Mouse (Mus musculus) left cerebral cortex, adult 9 months (tissue): ENCODE results near the gene Prss21.
"Not testable (repeated sequence)": the region's sequence is repeated elsewhere in the genome, so short reads cannot be mapped to it uniquely, and the experiment has no call there.

Experiments
- DNase-seq, 2 experiments: peaks; one replicate each; pipeline ENCODE4 v3.0.0; 2022; ENCODE audit warnings: low spot score in 2 of 2

Prss21 gene

DNA sequence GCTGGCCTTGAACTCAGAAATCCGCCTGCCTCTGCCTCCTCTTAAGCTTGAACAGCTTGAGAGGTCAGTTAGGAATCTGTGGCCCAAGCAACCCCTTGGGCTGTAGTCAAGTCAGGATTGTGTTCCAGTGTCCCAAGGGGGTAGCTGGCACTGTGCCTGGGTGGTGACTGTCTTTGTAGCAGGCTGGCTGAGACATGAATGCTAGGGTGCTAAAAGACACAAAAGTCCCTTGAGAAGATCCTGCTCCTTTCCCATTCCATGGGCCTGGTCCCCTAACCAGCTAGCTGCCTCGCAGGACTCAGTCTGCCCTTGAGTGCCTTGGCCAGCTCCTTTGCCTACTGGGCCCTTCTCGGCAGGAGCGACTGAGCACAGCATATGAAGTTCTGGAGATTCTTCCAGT is 4.9 kb upstream of the Prss21 start:
- no peak for DNase-seq

DNA sequence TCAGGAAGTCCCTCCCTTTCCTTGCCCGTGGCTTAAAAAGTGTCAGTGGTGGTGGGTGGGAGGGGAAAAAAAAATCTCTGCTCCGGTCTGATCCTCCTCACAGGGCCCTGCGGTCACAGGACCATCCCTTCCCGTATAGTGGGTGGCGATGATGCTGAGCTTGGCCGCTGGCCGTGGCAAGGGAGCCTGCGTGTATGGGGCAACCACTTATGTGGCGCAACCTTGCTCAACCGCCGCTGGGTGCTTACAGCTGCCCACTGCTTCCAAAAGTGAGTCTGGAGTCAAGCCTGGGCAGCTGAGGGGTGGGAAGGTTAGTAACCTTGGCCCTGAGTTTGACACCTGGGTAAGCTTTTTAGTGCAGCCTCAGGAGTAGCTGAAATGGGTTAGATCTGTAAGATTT is 657 bp downstream of the Prss21 start:
- DNase-seq: no peak

DNA sequence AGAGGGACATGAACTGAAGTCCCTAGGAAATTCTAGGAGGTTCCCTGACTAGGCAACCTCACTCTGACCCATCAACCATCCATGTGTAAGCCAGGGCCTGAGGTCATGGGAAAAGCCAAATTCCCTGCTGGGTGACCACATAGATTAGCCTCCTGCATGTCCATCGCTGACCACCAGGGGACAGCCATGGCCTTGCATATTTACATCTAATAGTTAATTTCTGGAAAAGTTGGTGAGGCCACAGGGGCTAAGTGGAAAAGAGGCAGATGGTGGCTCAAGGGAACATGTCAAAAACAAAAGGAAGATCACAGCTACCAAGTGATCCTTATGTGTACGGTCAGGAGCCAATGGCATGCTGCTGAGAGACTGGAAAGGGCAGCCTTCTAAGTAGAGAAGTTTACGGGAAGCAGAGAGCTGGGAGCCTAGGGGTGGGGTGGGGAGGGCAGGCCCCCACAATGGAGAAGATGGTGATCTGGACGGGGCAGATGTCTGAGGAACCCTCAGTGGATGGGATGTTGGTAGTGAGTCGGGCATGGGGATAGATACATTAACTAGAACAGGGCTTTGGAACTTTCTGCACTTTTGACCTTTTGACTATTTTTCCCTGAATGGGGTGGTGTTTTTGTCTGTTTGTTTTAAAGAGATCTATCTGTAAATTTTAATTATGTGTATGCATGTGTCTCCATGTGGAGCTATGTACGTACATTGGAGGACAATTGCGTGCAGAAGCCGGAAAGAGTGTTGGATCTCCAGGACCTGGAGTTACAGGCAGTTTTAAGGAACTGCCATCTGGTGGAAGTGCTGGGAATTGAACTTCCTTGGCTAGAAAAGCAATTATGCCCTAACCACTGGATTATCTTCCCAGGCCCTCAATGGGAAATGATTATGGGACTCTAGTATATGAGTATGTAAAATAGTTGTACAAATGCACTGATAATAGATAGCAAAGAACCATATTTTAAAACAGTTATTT is 6.3 kb downstream of the Prss21 start:
- DNase-seq: peak in 1 of 2 experiments; percentile 46

DNA sequence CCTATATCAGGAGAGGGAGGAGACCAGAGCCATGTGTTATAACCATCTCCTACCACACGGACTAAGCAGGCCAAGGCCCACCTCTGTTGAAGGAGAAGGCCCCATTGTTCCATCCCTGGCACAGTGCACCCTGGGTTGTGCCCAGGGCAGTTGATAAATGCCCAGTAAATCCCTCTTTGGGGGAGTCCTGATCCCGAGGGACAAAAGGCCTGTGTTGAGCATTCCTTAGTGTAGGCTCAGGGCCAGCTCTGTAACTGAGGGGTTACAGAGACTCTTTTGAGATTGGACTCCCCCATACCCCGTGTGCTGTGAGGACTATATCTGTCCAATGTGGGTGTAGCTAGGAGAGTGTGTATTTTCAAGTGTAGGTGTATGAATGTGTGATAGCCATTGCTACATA is 8.9 kb downstream of the Prss21 start:
- DNase-seq: peak; percentile 25 to 46

DNA sequence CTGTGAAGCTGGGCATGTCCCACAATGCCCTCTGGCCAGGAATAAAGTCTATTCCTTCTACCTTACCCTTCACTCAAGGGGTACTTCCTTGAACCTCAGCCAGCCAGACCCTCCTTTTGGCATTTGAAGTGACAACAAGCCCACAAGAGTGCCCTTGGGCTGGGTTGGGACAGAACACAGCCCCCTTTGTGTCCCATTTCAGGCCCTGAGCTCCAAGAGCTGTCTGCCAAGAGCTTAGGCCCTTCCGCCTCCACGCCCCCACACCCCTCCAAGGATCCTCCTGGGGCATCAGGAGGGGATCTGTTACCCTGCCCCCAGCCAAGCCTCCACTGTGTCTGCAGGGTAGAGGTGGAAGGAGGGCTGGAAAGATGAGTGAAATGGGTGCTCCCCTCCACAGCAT is 9.3 kb downstream of the Prss21 start:
- DNase-seq: peak in 1 of 2 experiments; percentile 7

DNA sequence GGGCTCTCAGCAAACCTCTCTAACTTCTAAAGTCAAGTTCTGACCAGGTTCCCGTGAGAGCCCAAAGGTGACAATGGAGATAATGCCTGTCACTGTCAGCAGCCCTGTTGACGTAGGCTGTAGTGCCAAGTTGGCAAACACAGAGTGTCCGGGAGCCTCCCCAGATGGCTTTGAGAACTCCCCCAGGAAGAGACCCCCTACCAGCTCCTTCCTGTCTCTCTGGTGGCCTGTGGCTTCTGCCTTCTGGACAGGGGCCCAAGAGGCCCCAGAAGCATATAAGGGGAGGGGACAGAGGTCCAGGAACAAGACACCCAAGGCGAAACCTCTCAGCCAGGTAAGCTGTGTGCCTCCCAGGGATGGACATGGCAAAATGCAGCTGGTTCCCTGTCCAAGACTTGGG is 12.7 kb downstream of the Prss21 start, which contains the start of the genes Dcpp1 and Dcpp2:
Gene Dcpp1 (plus strand): TSS at position 301 of the 400 bp plus-strand sequence.
Gene Dcpp2 (plus strand): TSS at position 305 of the 400 bp plus-strand sequence.
- DNase-seq: not testable (repeated sequence)

DNA sequence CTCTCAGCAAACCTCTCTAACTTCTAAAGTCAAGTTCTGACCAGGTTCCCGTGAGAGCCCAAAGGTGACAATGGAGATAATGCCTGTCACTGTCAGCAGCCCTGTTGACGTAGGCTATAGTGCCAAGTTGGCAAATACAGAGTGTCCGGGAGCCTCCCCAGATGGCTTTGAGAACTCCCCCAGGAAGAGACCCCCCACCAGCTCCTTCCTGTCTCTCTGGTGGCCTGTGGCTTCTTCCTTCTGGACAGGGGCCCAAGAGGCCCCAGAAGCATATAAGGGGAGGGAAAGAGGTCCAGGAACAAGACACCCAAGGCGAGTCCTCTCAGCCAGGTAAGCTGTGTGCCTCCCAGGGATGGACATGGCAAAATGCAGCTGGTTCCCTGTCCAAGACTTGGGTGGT is 49.3 kb downstream of the Prss21 start, which contains the start of gene Dcpp3:
Gene Dcpp3 (plus strand): TSS at position 301 of the 400 bp plus-strand sequence.
- not testable (repeated sequence) for DNase-seq
